Mouse (Mus musculus): ENCODE data around the gene Cd9.
A peak's percentile ranks its signal among the peaks of the same experiment; 100 is the strongest.

Cd9 gene

GRCm38 (mm10) chr6:125432522-125432921, 62.1 kb downstream of the Cd9 start:
- DNase-seq = no peak

- DNase-seq = no peak
Observed at GRCm38 (mm10) chr6:125430982-125431381, 63.6 kb downstream of the Cd9 start.

GRCm38 (mm10) chr6:125430358-125430958, 64.1 kb downstream of the Cd9 start:
- DNase-seq = no peak

- no peak for DNase-seq
Observed at GRCm38 (mm10) chr6:125429741-125430140, 64.8 kb downstream of the Cd9 start.

GRCm38 (mm10) chr6:125426383-125427360, 67.9 kb downstream of the Cd9 start:
- DNase-seq = peak; percentile 83

- DNase-seq = no peak
Observed at GRCm38 (mm10) chr6:125425205-125426090, 69.1 kb downstream of the Cd9 start.

- no peak for DNase-seq
Observed at GRCm38 (mm10) chr6:125424156-125424555, 70.4 kb downstream of the Cd9 start.

GRCm38 (mm10) chr6:125423507-125423906, 71.1 kb downstream of the Cd9 start:
- no peak for DNase-seq

GRCm38 (mm10) chr6:125423099-125423498, 71.5 kb downstream of the Cd9 start:
- DNase-seq = no peak

- peak; percentile 68 for DNase-seq
Observed at GRCm38 (mm10) chr6:125422051-125422822, 72.4 kb downstream of the Cd9 start.

GRCm38 (mm10) chr6:125420458-125421063, 74.0 kb downstream of the Cd9 start:
- DNase-seq = no peak

GRCm38 (mm10) chr6:125418744-125419143, 75.8 kb downstream of the Cd9 start:
- peak; percentile 69 for DNase-seq

GRCm38 (mm10) chr6:125413326-125413725, 81.3 kb downstream of the Cd9 start:
- DNase-seq = no peak

GRCm38 (mm10) chr6:125411661-125412060, 82.9 kb downstream of the Cd9 start:
- DNase-seq = no peak

- DNase-seq = no peak
Observed at GRCm38 (mm10) chr6:125410995-125411547, 83.5 kb downstream of the Cd9 start.

GRCm38 (mm10) chr6:125410551-125410950, 84.0 kb downstream of the Cd9 start:
- no peak for DNase-seq
